Mouse (Mus musculus) embryonic facial prominence, embryonic 14.5 days (tissue): Measurements from ENCODE around the gene Pgs1. TPM values are rescaled to one million over a fixed set of nuclear protein-coding genes. Genes with fewer than 3 reads are reported as not detected.
A peak's percentile ranks its signal among the peaks of the same experiment; 100 is the strongest.

ENCODE experiments used
- ATAC-seq: fragments of 200-750 bp; cut with Nextera tagmentation; 2 replicates; pipeline ENCODE4 v1.8.0; 2017; ENCODE audit warnings: low read depth, moderate number of reproducible peaks, moderate TSS enrichment
- DNase-seq: peaks from one replicate; pipeline ENCODE4 v3.0.0-alpha.2; 2015; ENCODE audit warnings: low spot score
- H3K27ac ChIP-seq: fragments of 300-500 bp; sonication (generic); replicated peaks from 2 replicates; pipeline ENCODE4 v1.5.1; 2014; ENCODE audit warnings: low read depth, mild to moderate bottlenecking, low read length, moderate library complexity
- H3K27me3 ChIP-seq: fragments of 300-500 bp; sonication (generic); replicated peaks from 2 replicates; pipeline ENCODE4 v1.6.1; 2014; ENCODE audit warnings: low read length; ENCODE audit not compliant: control insufficient read depth, insufficient read depth
- H3K36me3 ChIP-seq: fragments of 300-500 bp; sonication (generic); 2 replicates; pipeline ENCODE4 v1.6.1; 2014; ENCODE audit warnings: low read length, mixed read lengths; ENCODE audit not compliant: control insufficient read depth, insufficient read depth
- H3K4me1 ChIP-seq: fragments of 300-500 bp; sonication (generic); 2 replicates; pipeline ENCODE4 v1.6.1; 2014; ENCODE audit warnings: antibody characterized with exemption, low read length; ENCODE audit not compliant: control insufficient read depth, insufficient read depth
- H3K4me2 ChIP-seq: fragments of 300-500 bp; sonication (generic); 2 replicates; pipeline ENCODE4 v1.6.1; 2014; ENCODE audit warnings: low read depth, mild to moderate bottlenecking, low read length, moderate library complexity, mixed read lengths
- H3K4me3 ChIP-seq: fragments of 300-500 bp; sonication (generic); 2 replicates; pipeline ENCODE4 v1.5.1; 2014; ENCODE audit warnings: low read depth, mild to moderate bottlenecking, low read length
- H3K9ac ChIP-seq: fragments of 300-500 bp; sonication (generic); 2 replicates; pipeline ENCODE4 v1.6.1; 2014; ENCODE audit warnings: low read depth, mild to moderate bottlenecking, low read length, moderate library complexity, mixed read lengths
- H3K9me3 ChIP-seq: fragments of 300-500 bp; sonication (generic); 2 replicates; pipeline ENCODE4 v1.6.1; 2016; ENCODE audit warnings: low read length; ENCODE audit not compliant: control insufficient read depth
- WGBS: fragments of 180-500 bp; shearing (Covaris S2); extraction: QIAGEN DNeasy Blood & Tissue Kit; methylation state at CpG from one replicate; pipeline ENCODE4 v1.1.7; 2014; 5-methylcytosine and 5-hydroxymethylcytosine counted together
- polyA plus RNA-seq: library from polyadenylated mRNA; unstranded; fragments of >200 nt; fragmentation: Nextera tagmentation; extraction: Ambion mirVana; gene quantifications from 2 replicates; pipeline ENCODE4 v1.2.1, GENCODE M21; 2014

Gene Pgs1
- polyA plus RNA-seq, 1 experiment from 2014 or later = 31.0 TPM

DNA sequence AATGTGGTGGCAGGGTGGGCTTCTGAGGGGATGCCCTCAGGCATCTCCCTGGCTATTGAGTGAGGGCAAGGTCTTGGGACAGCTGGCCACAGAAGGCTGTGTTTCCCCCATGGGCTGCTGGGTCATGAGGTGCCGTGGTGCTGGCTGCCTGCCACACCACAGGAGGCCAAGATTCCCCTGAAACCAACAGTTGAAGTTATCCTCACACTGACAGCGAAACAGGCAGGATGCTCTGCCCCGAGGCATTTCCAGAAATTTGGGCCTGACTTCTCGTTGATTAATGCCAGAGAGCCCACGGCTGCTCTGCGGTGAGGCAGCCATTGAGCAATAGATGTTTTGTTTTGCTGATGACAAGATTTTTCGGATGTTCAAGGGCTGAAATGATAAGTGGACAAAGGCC is 6.7 kb upstream of the Pgs1 start:
- Histone ChIP-seq H3K4me1 (peaks cover 20% of the 10 kb centered on the region), H3K27me3 (no peaks in the 10 kb centered on the region), H3K9ac (no peak overlapping the region), H3K27ac (no peak overlapping the region), H3K4me3 (no peak overlapping the region), H3K4me2 (no peak overlapping the region), H3K9me3 (no peaks in the 10 kb centered on the region), H3K36me3 (no peaks in the 10 kb centered on the region)
- ATAC-seq (no peak), DNase-seq (no peak)
- WGBS = 40% methylated on average over 7 of the region's 7 CpGs

DNA sequence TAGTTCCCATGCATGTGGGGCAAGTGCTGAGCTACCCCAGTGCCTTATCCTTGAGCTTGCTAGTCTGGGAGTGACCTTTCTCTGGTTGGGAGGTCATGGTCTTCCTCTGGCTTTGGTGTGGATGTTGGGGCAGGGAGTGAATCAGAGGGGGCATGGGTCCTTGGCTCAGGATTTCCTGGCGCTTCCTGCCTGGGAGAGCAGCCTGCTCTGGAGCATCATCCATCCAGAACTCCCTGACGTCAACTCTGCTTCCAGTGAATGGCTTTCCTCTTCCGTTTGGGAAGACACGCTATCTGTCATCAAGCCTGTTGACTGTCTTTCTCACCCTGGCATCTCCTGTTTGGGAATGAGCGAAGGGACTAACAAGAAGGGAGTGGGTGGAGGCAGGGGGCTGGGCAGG is 3.7 kb upstream of the Pgs1 start:
- 78% methylated on average over 5 of the region's 5 CpGs for WGBS

DNA sequence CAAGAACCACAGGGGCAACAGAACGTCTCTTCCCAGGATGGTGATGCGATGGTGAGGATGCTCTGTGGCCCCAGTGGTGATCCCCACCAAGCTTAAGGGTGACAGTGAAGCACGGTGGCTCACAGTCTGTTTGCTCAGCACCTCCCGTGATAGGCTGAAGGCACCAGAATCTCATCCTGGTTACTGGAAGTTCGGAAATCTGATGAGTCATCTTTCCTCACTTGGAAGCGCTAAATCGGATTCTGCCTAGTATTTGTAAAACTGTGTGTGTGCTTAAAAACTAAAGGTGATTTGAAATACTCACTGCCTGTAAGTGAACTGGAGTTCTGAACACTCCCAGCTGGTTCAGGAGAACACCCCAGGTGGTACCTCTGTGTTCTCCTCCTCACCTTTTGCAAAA is 2.3 kb upstream of the Pgs1 start:
- 63% methylated on average over 7 of the region's 7 CpGs for WGBS
- DNase-seq (no peak), ATAC-seq (no peak)
- no peak overlapping the region for H3K4me2 ChIP-seq
- H3K27ac ChIP-seq = no peak overlapping the region
- H3K27me3 ChIP-seq = no peaks in the 10 kb centered on the region
- H3K4me1 ChIP-seq = peaks cover 9% of the 10 kb centered on the region
- no peaks in the 10 kb centered on the region for H3K9me3 ChIP-seq
- H3K4me3 ChIP-seq = no peak overlapping the region
- H3K36me3 ChIP-seq = no peaks in the 10 kb centered on the region
- H3K9ac ChIP-seq = no peak overlapping the region

More for the DNA sequence above, 3.7 kb upstream of the Pgs1 start:
- H3K9me3 ChIP-seq = no peaks in the 10 kb centered on the region
- H3K27me3 ChIP-seq = no peaks in the 10 kb centered on the region
- ATAC-seq (no peak), DNase-seq (no peak)
- H3K9ac ChIP-seq = no peak overlapping the region
- no peak overlapping the region for H3K4me2 ChIP-seq
- H3K36me3 ChIP-seq = no peaks in the 10 kb centered on the region
- no peak overlapping the region for H3K27ac ChIP-seq
- peaks cover under 1% of the 10 kb centered on the region for H3K4me1 ChIP-seq
- H3K4me3 ChIP-seq = no peak overlapping the region

DNA sequence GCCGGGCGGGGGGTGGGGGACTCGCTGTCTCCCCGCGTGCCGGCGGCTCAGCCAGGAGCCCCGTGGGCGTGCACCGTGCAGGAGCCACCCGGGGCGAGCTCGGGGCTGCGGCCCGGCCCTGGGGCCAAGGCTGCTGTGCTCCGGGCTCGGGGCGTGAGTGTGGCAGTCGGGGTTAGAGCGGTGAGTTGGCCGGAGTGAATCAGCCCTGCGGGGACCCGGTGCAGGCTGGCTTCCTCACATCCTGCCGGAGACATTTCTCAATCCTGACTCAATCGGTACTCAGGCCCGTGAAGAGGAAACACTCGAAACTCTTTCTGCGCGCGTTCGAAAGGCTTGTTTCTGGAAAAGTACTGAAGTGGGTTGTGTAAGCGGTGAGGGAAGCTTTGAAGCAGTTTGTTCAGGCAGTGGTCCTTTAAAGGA is 950 bp downstream of the Pgs1 start:
- ATAC-seq (peak; percentile 60), DNase-seq (no peak)
- no peaks in the 10 kb centered on the region for H3K36me3 ChIP-seq
- peaks cover 9% of the 10 kb centered on the region for H3K4me1 ChIP-seq
- H3K4me3 ChIP-seq = peak overlapping the region; percentile 100
- H3K27me3 ChIP-seq = no peaks in the 10 kb centered on the region
- H3K9ac ChIP-seq = peak overlapping the region; percentile 90
- H3K9me3 ChIP-seq = no peaks in the 10 kb centered on the region
- H3K4me2 ChIP-seq = peak overlapping the region; percentile 88
- WGBS = 0% methylated on average over 18 of the region's 32 CpGs
- peak overlapping the region; percentile 61 for H3K27ac ChIP-seq

DNA sequence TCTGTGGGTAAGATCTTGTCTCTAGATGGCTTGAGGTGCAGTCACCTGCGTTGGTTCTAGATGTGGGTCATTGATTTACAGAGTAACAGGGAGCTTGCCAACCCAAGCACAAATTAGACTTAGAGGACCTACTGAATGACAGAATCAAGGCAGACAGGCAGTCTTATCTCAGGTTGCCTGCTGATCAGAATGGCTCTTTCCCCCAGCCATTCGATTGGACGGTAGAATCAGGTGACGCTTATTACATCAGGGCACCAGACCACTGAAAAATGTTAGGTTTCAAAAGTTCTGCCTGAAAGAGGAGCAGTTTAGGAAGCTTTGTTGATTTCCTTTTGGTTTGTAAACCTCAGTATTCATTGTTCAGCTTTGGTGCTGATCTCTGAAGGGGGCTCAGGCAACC is 1.9 kb downstream of the Pgs1 start:
- 68% methylated on average over 4 of the region's 4 CpGs for WGBS
- Histone ChIP-seq H3K4me1 (peaks cover 9% of the 10 kb centered on the region), H3K27me3 (no peaks in the 10 kb centered on the region), H3K9ac (peak overlapping the region; percentile 90), H3K4me2 (peak overlapping the region; percentile 88), H3K9me3 (no peaks in the 10 kb centered on the region), H3K27ac (no peak overlapping the region), H3K36me3 (no peaks in the 10 kb centered on the region), H3K4me3 (peak overlapping the region; percentile 100; the same call in 1 of the 2 replicates)
- no peak for ATAC-seq
- no peak for DNase-seq

DNA sequence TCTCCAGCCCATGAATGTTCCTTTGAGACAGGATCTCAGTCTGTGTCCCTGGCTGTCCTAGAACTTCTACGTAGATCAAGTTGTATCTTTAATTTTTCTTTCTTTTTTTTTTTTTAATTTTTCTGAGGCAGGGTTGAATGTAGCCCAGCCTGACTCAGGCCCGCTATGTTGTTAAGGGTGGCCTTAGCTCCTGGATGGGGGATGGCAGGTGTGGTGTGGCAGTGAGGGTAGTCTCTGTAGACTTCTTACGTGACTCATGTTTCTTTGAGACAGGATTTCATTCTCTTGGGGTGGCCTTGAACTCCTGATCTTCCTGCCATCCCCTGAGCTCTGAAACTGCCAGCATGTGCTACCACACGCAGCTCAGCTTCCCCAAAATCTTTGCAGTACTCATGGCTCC is 3.1 kb downstream of the Pgs1 start:
- H3K4me3 ChIP-seq = no peak overlapping the region
- no peaks in the 10 kb centered on the region for H3K27me3 ChIP-seq
- H3K9me3 ChIP-seq = no peaks in the 10 kb centered on the region
- no peak overlapping the region for H3K9ac ChIP-seq
- no peak overlapping the region for H3K27ac ChIP-seq
- H3K36me3 ChIP-seq = no peaks in the 10 kb centered on the region
- ATAC-seq = no peak
- H3K4me1 ChIP-seq = peaks cover 21% of the 10 kb centered on the region
- WGBS = 83% methylated on average over 4 of the region's 4 CpGs
- DNase-seq = no peak
- no peak overlapping the region for H3K4me2 ChIP-seq

DNA sequence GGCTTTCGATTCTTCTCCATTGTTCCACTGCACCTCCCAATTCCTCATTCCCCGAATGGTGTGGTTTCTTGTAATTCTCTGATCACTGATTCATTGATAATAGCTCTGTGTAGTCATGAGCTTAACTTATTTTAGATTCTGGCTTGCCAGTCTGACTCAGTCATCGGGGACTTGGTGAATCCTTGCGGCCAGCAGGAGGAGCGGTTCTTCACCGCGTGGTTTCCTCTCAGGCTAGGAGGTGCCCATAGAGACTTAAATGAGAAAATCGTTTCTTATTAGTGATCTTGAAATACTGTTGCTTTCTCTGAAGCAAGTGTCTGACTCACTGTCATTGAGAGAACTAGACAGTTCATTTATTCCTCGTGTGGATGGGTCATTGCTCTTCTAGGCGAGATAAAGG is 3.8 kb downstream of the Pgs1 start:
- H3K4me2 ChIP-seq = no peak overlapping the region
- no peak overlapping the region for H3K4me3 ChIP-seq
- H3K27ac ChIP-seq = no peak overlapping the region
- no peaks in the 10 kb centered on the region for H3K9me3 ChIP-seq
- no peak for DNase-seq
- H3K36me3 ChIP-seq = no peaks in the 10 kb centered on the region
- no peak for ATAC-seq
- WGBS = 56% methylated on average over 10 of the region's 10 CpGs
- H3K4me1 ChIP-seq = peaks cover 24% of the 10 kb centered on the region
- no peaks in the 10 kb centered on the region for H3K27me3 ChIP-seq
- no peak overlapping the region for H3K9ac ChIP-seq

DNA sequence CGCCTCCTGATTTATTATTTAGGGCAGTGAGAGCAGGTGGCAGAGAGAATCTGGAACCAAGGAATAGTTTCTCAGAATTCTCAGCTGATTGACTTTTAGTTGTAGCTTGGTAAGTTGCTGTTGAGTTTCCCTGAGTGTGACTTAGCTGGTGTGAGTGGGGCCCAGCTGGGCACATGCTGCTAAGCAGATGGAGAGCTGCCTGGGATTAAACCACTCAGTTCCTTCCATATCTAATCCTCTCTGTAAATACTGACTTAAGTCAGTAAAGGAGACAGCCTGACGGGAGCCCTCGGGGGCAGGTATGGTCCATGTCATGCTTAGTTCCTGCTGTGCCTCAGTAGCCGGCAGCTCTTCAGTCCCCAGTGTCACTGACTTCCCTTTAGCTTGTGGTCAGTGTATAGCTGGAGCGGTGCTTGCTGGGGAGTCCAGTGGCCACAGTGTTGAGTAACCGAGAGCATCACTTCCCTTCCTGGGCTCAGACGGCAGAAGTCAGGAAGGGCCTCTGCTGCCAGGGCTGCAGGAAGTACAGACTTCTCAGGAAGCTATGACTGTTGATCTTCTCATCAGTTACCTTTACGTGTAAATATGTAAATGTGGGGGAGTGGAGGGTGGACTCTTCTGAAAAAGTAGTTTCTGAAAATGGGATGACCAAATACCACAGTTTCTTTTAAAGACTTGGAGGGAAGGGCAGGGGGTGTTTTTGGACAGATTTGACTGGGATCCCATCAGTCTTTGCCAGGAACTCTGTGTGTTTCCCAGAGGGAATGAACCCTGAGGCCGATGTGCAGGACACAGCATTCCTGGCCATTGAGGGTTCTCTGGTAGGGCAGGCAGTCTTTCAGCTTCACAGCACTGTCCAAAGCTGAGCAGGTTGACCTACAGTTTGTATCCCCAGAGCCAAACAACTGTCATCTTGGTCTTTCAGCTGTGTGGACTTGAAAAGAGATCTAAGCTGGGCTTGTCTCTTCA is 5.7 kb downstream of the Pgs1 start:
- no peak overlapping the region for H3K27ac ChIP-seq
- H3K4me1 ChIP-seq = peaks cover 29% of the 10 kb centered on the region
- no peaks in the 10 kb centered on the region for H3K9me3 ChIP-seq
- ATAC-seq (no peak), DNase-seq (no peak)
- H3K36me3 ChIP-seq = no peaks in the 10 kb centered on the region
- no peaks in the 10 kb centered on the region for H3K27me3 ChIP-seq
- no peak overlapping the region for H3K4me2 ChIP-seq
- no peak overlapping the region for H3K4me3 ChIP-seq
- WGBS = 50% methylated on average over 9 of the region's 9 CpGs
- no peak overlapping the region for H3K9ac ChIP-seq
